Mouse (Mus musculus) MEL (cell line): Measurements from ENCODE around the gene 9430015G10Rik.

Experiments
- CHD1 ChIP-seq: IDR thresholded peaks from 2 replicates; pipeline ENCODE4 v1.6.1; 2012; ENCODE audit warnings: low read depth, mild to moderate bottlenecking, inconsistent platforms, low read length, improper control_type of control experiment
- CTCF ChIP-seq, 3 experiments: IDR thresholded peaks in 2 of 3; conservative IDR thresholded peaks in 1 of 3; 2 replicates each; pipeline ENCODE4 v1.5.1; 2011 to 2012; ENCODE audit warnings: low read length in 3 of 3, low read depth in 2 of 3, mild to moderate bottlenecking in 2 of 3, improper control_type of control experiment in 1 of 3, inconsistent platforms in 1 of 3, mixed read lengths in 1 of 3, moderate library complexity in 1 of 3; ENCODE audit not compliant: control insufficient read depth in 1 of 3, insufficient read depth in 1 of 3, poor library complexity in 1 of 3, severe bottlenecking in 1 of 3
- EP300 ChIP-seq, 2 experiments: IDR thresholded peaks; 2 replicates each; pipeline ENCODE4 v1.6.1; 2011; ENCODE audit warnings: improper control_type of control experiment in 2 of 2, low read length in 2 of 2, low read depth in 1 of 2, mild to moderate bottlenecking in 1 of 2
- ETS1 ChIP-seq: IDR thresholded peaks from 2 replicates; pipeline ENCODE4 v1.6.1; 2012; ENCODE audit warnings: low read depth, mild to moderate bottlenecking, inconsistent platforms, low read length, improper control_type of control experiment, moderate library complexity
- HCFC1 ChIP-seq: IDR thresholded peaks from 2 replicates; pipeline ENCODE4 v1.6.1; 2012; ENCODE audit warnings: low read depth, mild to moderate bottlenecking, inconsistent platforms, low read length, improper control_type of control experiment, moderate library complexity
- MAZ ChIP-seq: IDR thresholded peaks from 2 replicates; pipeline ENCODE4 v1.6.1; 2012; ENCODE audit warnings: low read depth, mild to moderate bottlenecking, inconsistent platforms, low read length, improper control_type of control experiment
- NRF1 ChIP-seq: IDR thresholded peaks from 2 replicates; pipeline ENCODE4 v1.6.1; 2014; ENCODE audit warnings: low read depth, mild to moderate bottlenecking, inconsistent platforms, low read length, improper control_type of control experiment, moderate library complexity; ENCODE audit not compliant: poor library complexity, insufficient read depth, severe bottlenecking
- POLR2A ChIP-seq, 2 experiments: IDR thresholded peaks; 2 replicates each; pipeline ENCODE4 v1.6.1; 2011 to 2012; ENCODE audit warnings: low read length in 2 of 2, mild to moderate bottlenecking in 2 of 2, control low read depth in 1 of 2, improper control_type of control experiment in 1 of 2, low read depth in 1 of 2, moderate library complexity in 1 of 2; ENCODE audit not compliant: control insufficient read depth in 1 of 2, insufficient read depth in 1 of 2, poor library complexity in 1 of 2
- SIN3A ChIP-seq: IDR thresholded peaks from 2 replicates; pipeline ENCODE4 v1.6.1; 2012; ENCODE audit warnings: low read length, improper control_type of control experiment, inconsistent platforms
- ZNF384 ChIP-seq: IDR thresholded peaks from 2 replicates; pipeline ENCODE4 v1.6.1; 2012; ENCODE audit warnings: low read depth, mild to moderate bottlenecking, inconsistent platforms, low read length, improper control_type of control experiment

GRCm38 (mm10) chr4:156169129-156169528, 59.3 kb downstream of the 9430015G10Rik start:
- TF ChIP-seq CTCF (IDR thresholded peaks at IDR 0.05 in 2 of 3, conservative IDR thresholded peaks at IDR 0.05 in 1 of 3; ENCODE audit: control insufficient read depth in 1 of 3, insufficient read depth in 1 of 3, low read depth in 2 of 3, low read length in 3 of 3, poor library complexity in 1 of 3, severe bottlenecking in 1 of 3) (no peak), HCFC1 (no peak), EP300 (IDR thresholded peaks at IDR 0.05; ENCODE audit: low read depth in 1 of 2, low read length in 2 of 2) (no peak), SIN3A (no peak), NRF1 (no peak), POLR2A (IDR thresholded peaks at IDR 0.05; ENCODE audit: control insufficient read depth in 1 of 2, insufficient read depth in 1 of 2, low read depth in 1 of 2, low read length in 2 of 2, poor library complexity in 1 of 2) (no peak), ZNF384 (no peak), CHD1 (no peak), ETS1 (no peak), MAZ (no peak)
